Mouse (Mus musculus) inflammation-experienced regulatory T-cells, adult 6 months (primary cell): ENCODE data around the gene Faim. TPM values are rescaled to one million over a fixed set of nuclear protein-coding genes. Genes with fewer than 3 reads are reported as not detected.

Experiments
- ATAC-seq: one replicate; pipeline ENCODE4 v1.8.0; 2017
- polyA plus RNA-seq, 3 experiments: library from polyadenylated mRNA; unstranded; fragments of 100-300 nt; shearing (Covaris generic); gene quantifications; one replicate each; pipeline ENCODE4 v1.2.1; 2017

The Faim gene
- 10 to 100 TPM; 51.4 to 76.6 (median 60.3) TPM for polyA plus RNA-seq

- peak; percentile 95 for ATAC-seq
Measured at GRCm38 (mm10) chr9:98985800-98986475, at the start of gene Faim. Gene Faim (plus strand): TSS chr9:98986373.

GRCm38 (mm10) chr9:98939290-98939689 is 46.9 kb upstream of the Faim start:
- ATAC-seq, result no peak

GRCm38 (mm10) chr9:98952171-98953050 is 33.8 kb upstream of the Faim start:
- ATAC-seq, result peak; percentile 40

- no peak for ATAC-seq
Measured at GRCm38 (mm10) chr9:98953291-98953690, 32.9 kb upstream of the Faim start.

GRCm38 (mm10) chr9:98953830-98954229 is 32.3 kb upstream of the Faim start:
- no peak for ATAC-seq

- no peak for ATAC-seq
Measured at GRCm38 (mm10) chr9:98954391-98955102, 31.6 kb upstream of the Faim start.

- no peak for ATAC-seq
Measured at GRCm38 (mm10) chr9:98955103-98955715, 31.0 kb upstream of the Faim start, which contains the start of gene Foxl2. Gene Foxl2 (plus strand): TSS chr9:98955288.

- no peak for ATAC-seq
Measured at GRCm38 (mm10) chr9:98955716-98956224, 30.4 kb upstream of the Faim start.

- ATAC-seq, result no peak
Measured at GRCm38 (mm10) chr9:98956591-98957381, 29.4 kb upstream of the Faim start.

GRCm38 (mm10) chr9:98957751-98958351 is 28.3 kb upstream of the Faim start:
- no peak for ATAC-seq

- no peak for ATAC-seq
Measured at GRCm38 (mm10) chr9:98958628-98959027, 27.5 kb upstream of the Faim start.

GRCm38 (mm10) chr9:98959851-98960250 is 26.3 kb upstream of the Faim start:
- ATAC-seq, result no peak

- no peak for ATAC-seq
Measured at GRCm38 (mm10) chr9:98960348-98960747, 25.8 kb upstream of the Faim start.

- no peak for ATAC-seq
Measured at GRCm38 (mm10) chr9:98961591-98962477, 24.3 kb upstream of the Faim start.

- ATAC-seq, result no peak
Measured at GRCm38 (mm10) chr9:98962478-98963142, 23.6 kb upstream of the Faim start.

GRCm38 (mm10) chr9:98963661-98964060 is 22.5 kb upstream of the Faim start:
- ATAC-seq, result no peak

GRCm38 (mm10) chr9:98965084-98965483 is 21.1 kb upstream of the Faim start:
- no peak for ATAC-seq

- no peak for ATAC-seq
Measured at GRCm38 (mm10) chr9:98973101-98973521, 13.1 kb upstream of the Faim start.

- no peak for ATAC-seq
Measured at GRCm38 (mm10) chr9:98973561-98973960, 12.6 kb upstream of the Faim start.
